Mouse (Mus musculus) ES-Bruce4 (cell line): ENCODE measurements around the gene Adamtsl1. TPM values are rescaled to one million over a fixed set of nuclear protein-coding genes. Genes with fewer than 3 reads are reported as not detected.

ENCODE experiments used
- H3K27ac ChIP-seq: 2 replicates; pipeline ENCODE4 v1.5.1; 2012; ENCODE audit warnings: low read length, inconsistent platforms; ENCODE audit not compliant: insufficient read depth
- H3K27me3 ChIP-seq: 2 replicates; pipeline ENCODE4 v1.6.1; 2012; ENCODE audit warnings: mild to moderate bottlenecking, low read length, inconsistent platforms; ENCODE audit not compliant: control insufficient read depth, poor library complexity, insufficient read depth, severe bottlenecking
- H3K36me3 ChIP-seq: 2 replicates; pipeline ENCODE4 v1.6.1; 2012; ENCODE audit warnings: inconsistent platforms, mild to moderate bottlenecking, low read length, moderate library complexity; ENCODE audit not compliant: control insufficient read depth, poor library complexity, insufficient read depth, severe bottlenecking
- H3K4me1 ChIP-seq: one replicate; pipeline ENCODE4 v1.8.1; 2011; ENCODE audit warnings: low read length; ENCODE audit not compliant: control insufficient read depth, insufficient read depth
- H3K4me3 ChIP-seq: 2 replicates; pipeline ENCODE4 v1.5.1; 2011; ENCODE audit warnings: low read depth, mild to moderate bottlenecking, low read length
- H3K9ac ChIP-seq: 2 replicates; pipeline ENCODE4 v1.6.1; 2012; ENCODE audit warnings: low read depth, mild to moderate bottlenecking, inconsistent platforms; ENCODE audit not compliant: poor library complexity, severe bottlenecking
- H3K9me3 ChIP-seq: replicated peaks from 2 replicates; pipeline ENCODE4 v1.6.1; 2012; ENCODE audit warnings: mild to moderate bottlenecking, low read length, inconsistent platforms; ENCODE audit not compliant: control insufficient read depth, poor library complexity, insufficient read depth, severe bottlenecking
- CTCF ChIP-seq: IDR thresholded peaks from one replicate; pipeline ENCODE4 v1.8.1; 2011; ENCODE audit warnings: low read depth, low read length
- EP300 ChIP-seq: IDR thresholded peaks from 2 replicates; pipeline ENCODE4 v1.6.1; 2011; ENCODE audit warnings: low read depth, low read length; ENCODE audit not compliant: insufficient read depth
- POLR2A ChIP-seq: IDR thresholded peaks from one replicate; pipeline ENCODE4 v1.8.1; 2011; ENCODE audit warnings: low read length; ENCODE audit not compliant: insufficient read depth
- polyA plus RNA-seq: library from polyadenylated mRNA; stranded (reverse); fragments of >200 nt; gene quantifications from 2 replicates; pipeline ENCODE4 v1.2.4, GENCODE M21; 2011; ENCODE audit warnings: low read depth; ENCODE audit not compliant: missing spikeins, insufficient read depth, insufficient read length

Gene Adamtsl1
- polyA plus RNA-seq, 1 experiment, result 2.0 TPM

- H3K27ac ChIP-seq, result no peak overlapping the region
Observed at GRCm38 (mm10) chr4:85783768-85784379, 269.9 kb downstream of the Adamtsl1 start.

DNA sequence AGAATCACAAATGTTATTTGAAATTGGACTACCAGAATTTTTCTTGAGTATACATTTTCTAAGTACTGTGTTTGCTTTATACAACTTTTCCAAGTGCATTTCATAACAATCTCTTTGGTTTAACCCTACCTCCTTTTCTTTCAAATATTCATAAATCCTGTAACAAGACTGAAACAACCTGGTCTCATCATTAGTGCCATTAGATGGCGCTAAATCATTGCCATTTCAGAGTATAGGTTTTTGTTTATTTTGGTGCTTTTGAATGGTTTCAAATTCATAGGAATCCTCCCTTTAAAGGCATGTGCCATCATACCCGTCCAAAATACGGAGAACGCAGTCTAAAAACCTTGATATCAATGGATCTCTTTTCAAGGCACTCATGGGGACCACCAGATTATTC, 270.5 kb downstream of the Adamtsl1 start:
- no peak overlapping the region for H3K27ac ChIP-seq
- no peak overlapping the region for H3K9ac ChIP-seq
- no peaks in the 10 kb centered on the region for H3K9me3 ChIP-seq
- no peak for TF ChIP-seq EP300
- TF ChIP-seq POLR2A, result no peak
- no peak for TF ChIP-seq CTCF
- H3K27me3 ChIP-seq, result no peaks in the 10 kb centered on the region
- H3K36me3 ChIP-seq, result no peaks in the 10 kb centered on the region
- no peak overlapping the region for H3K4me3 ChIP-seq
- H3K4me1 ChIP-seq, result no peaks in the 10 kb centered on the region

More at GRCm38 (mm10) chr4:85783768-85784379, 269.9 kb downstream of the Adamtsl1 start:
- H3K36me3 ChIP-seq, result no peaks in the 10 kb centered on the region
- no peak overlapping the region for H3K9ac ChIP-seq
- H3K27me3 ChIP-seq, result no peaks in the 10 kb centered on the region
- no peaks in the 10 kb centered on the region for H3K4me1 ChIP-seq
- no peak overlapping the region for H3K4me3 ChIP-seq
- H3K9me3 ChIP-seq, result no peaks in the 10 kb centered on the region
- TF ChIP-seq POLR2A (no peak), CTCF (no peak), EP300 (no peak)

- Histone ChIP-seq H3K9me3 (no peaks in the 10 kb centered on the region), H3K27me3 (no peaks in the 10 kb centered on the region), H3K9ac (no peak overlapping the region), H3K4me3 (no peak overlapping the region), H3K27ac (no peak overlapping the region), H3K36me3 (no peaks in the 10 kb centered on the region), H3K4me1 (no peaks in the 10 kb centered on the region)
- TF ChIP-seq EP300 (no peak), POLR2A (no peak), CTCF (no peak)
Observed at GRCm38 (mm10) chr4:85790226-85790625, 276.3 kb downstream of the Adamtsl1 start.

- H3K4me3 ChIP-seq, result no peak overlapping the region
- no peaks in the 10 kb centered on the region for H3K9me3 ChIP-seq
- TF ChIP-seq CTCF (peak; percentile 93), POLR2A (no peak)
- no peaks in the 10 kb centered on the region for H3K36me3 ChIP-seq
- H3K27ac ChIP-seq, result no peak overlapping the region
- H3K9ac ChIP-seq, result no peak overlapping the region
- H3K4me1 ChIP-seq, result no peaks in the 10 kb centered on the region
- H3K27me3 ChIP-seq, result no peaks in the 10 kb centered on the region
Observed at GRCm38 (mm10) chr4:85801805-85802204, 287.8 kb downstream of the Adamtsl1 start.

DNA sequence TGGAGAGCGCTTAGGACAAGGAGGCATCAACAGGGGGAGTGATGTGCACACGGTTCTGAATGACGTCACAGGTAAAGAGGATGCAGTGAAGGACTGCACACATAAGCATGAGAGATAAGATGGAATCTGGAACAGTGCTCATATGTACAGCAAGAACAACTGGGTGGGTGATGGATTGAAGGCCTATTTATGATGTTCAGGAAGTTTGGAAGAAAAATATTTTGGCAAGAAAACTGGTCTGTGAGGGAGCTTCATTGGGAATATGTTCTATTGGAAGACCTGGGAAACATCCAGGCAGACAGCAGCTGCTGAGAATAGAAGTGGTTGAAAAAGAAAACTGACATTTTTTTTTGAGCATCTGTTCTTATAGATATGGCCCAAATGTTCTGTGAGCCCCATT, 300.4 kb downstream of the Adamtsl1 start:
- TF ChIP-seq POLR2A (no peak), EP300 (no peak), CTCF (no peak)
- H3K27ac ChIP-seq, result no peak overlapping the region
- no peaks in the 10 kb centered on the region for H3K4me1 ChIP-seq
- H3K9ac ChIP-seq, result no peak overlapping the region
- no peaks in the 10 kb centered on the region for H3K9me3 ChIP-seq
- no peaks in the 10 kb centered on the region for H3K36me3 ChIP-seq
- no peaks in the 10 kb centered on the region for H3K27me3 ChIP-seq
- no peak overlapping the region for H3K4me3 ChIP-seq

- H3K4me1 ChIP-seq, result no peaks in the 10 kb centered on the region
- TF ChIP-seq CTCF (no peak), EP300 (no peak), POLR2A (no peak)
Observed at GRCm38 (mm10) chr4:85818504-85818903, 304.5 kb downstream of the Adamtsl1 start.

More at GRCm38 (mm10) chr4:85818504-85818903, 304.5 kb downstream of the Adamtsl1 start:
- Histone ChIP-seq H3K9ac (no peak overlapping the region), H3K27me3 (no peaks in the 10 kb centered on the region), H3K27ac (no peak overlapping the region), H3K9me3 (no peaks in the 10 kb centered on the region), H3K4me3 (no peak overlapping the region), H3K36me3 (no peaks in the 10 kb centered on the region)
